Mouse (Mus musculus): ENCODE measurements around the gene Pabpn1l.

Pabpn1l gene

GRCm38 (mm10) chr8:122618660-122619378 lies 3.7 kb downstream of the Pabpn1l start:
- no peak for DNase-seq (ENCODE audit: low read depth, low spot score)

- peak; percentile 71 for DNase-seq (ENCODE audit: low read depth, low spot score)
Observed at GRCm38 (mm10) chr8:122617947-122618546, 4.5 kb downstream of the Pabpn1l start.

- no peak for DNase-seq (ENCODE audit: low read depth, low spot score)
Observed at GRCm38 (mm10) chr8:122616181-122616905, 6.2 kb downstream of the Pabpn1l start.

GRCm38 (mm10) chr8:122611295-122612133 lies 11.0 kb downstream of the Pabpn1l start, which contains the start of the genes Galns and Trappc2l:
Gene Galns (minus strand): TSS chr8:122611463.
Gene Trappc2l (plus strand): TSS chr8:122611640.
- peak; percentile 98 for DNase-seq (ENCODE audit: low read depth, low spot score)

- no peak for DNase-seq (ENCODE audit: low read depth, low spot score)
Observed at GRCm38 (mm10) chr8:122610612-122611277, 11.8 kb downstream of the Pabpn1l start.

- DNase-seq (ENCODE audit: low read depth, low spot score) = no peak
Observed at GRCm38 (mm10) chr8:122610209-122610608, 12.3 kb downstream of the Pabpn1l start.

GRCm38 (mm10) chr8:122606810-122607209 lies 15.7 kb downstream of the Pabpn1l start:
- DNase-seq (ENCODE audit: low read depth, low spot score) = no peak

GRCm38 (mm10) chr8:122605367-122605766 lies 17.2 kb downstream of the Pabpn1l start:
- no peak for DNase-seq (ENCODE audit: low read depth, low spot score)

GRCm38 (mm10) chr8:122604640-122605039 lies 17.9 kb downstream of the Pabpn1l start:
- DNase-seq (ENCODE audit: low read depth, low spot score) = no peak

GRCm38 (mm10) chr8:122600666-122601065 lies 21.9 kb downstream of the Pabpn1l start:
- no peak for DNase-seq (ENCODE audit: low read depth, low spot score)

GRCm38 (mm10) chr8:122596031-122596430 lies 26.5 kb downstream of the Pabpn1l start:
- no peak for DNase-seq (ENCODE audit: low read depth, low spot score)

GRCm38 (mm10) chr8:122593783-122594507 lies 28.6 kb downstream of the Pabpn1l start:
- DNase-seq (ENCODE audit: low read depth, low spot score) = no peak

GRCm38 (mm10) chr8:122593240-122593639 lies 29.3 kb downstream of the Pabpn1l start:
- DNase-seq (ENCODE audit: low read depth, low spot score) = no peak

- DNase-seq (ENCODE audit: low read depth, low spot score) = no peak
Observed at GRCm38 (mm10) chr8:122586749-122587148, 35.8 kb downstream of the Pabpn1l start.

GRCm38 (mm10) chr8:122586171-122586570 lies 36.4 kb downstream of the Pabpn1l start:
- no peak for DNase-seq (ENCODE audit: low read depth, low spot score)

- no peak for DNase-seq (ENCODE audit: low read depth, low spot score)
Observed at GRCm38 (mm10) chr8:122585411-122585891, 37.1 kb downstream of the Pabpn1l start.

GRCm38 (mm10) chr8:122584981-122585380 lies 37.6 kb downstream of the Pabpn1l start:
- DNase-seq (ENCODE audit: low read depth, low spot score) = no peak

GRCm38 (mm10) chr8:122580926-122581325 lies 41.6 kb downstream of the Pabpn1l start:
- DNase-seq (ENCODE audit: low read depth, low spot score) = no peak

- DNase-seq (ENCODE audit: low read depth, low spot score) = no peak
Observed at GRCm38 (mm10) chr8:122579196-122579595, 43.3 kb downstream of the Pabpn1l start.

- no peak for DNase-seq (ENCODE audit: low read depth, low spot score)
Observed at GRCm38 (mm10) chr8:122577116-122577515, 45.4 kb downstream of the Pabpn1l start.
